Mouse (Mus musculus): Measurements from ENCODE around the gene Iqcn. TPM values are rescaled to one million over a fixed set of nuclear protein-coding genes. Genes with fewer than 3 reads are reported as not detected.

Gene Iqcn
- polyA plus RNA-seq, 1 experiment from 2014 or later = 0.04 TPM

DNA sequence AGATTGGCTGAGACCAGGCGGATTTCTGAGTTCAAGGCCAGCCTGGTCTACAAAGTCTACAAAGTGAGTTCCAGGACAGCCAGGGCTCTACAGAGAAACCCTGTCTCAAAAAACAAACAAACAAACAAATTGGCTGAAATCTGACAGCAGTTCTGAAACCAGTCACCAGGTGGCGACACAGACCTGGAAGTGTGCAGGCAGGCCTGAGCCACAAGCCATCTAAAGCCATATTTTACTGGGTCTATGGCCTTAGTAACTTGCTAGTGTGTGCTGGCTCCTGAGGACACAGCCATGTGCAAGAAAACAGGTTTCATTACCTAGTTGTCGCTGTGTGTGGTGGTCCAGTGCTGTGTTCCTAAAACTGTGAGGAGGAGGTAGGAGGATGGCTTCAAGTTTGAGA is 17.5 kb downstream of the Iqcn start:
- no peak overlapping the region for H3K9ac ChIP-seq (replicated peaks)
- no peak; the same call in 1 of the 2 replicates for ATAC-seq (ENCODE audit: low FRiP score, low read depth)
- H3K9me3 ChIP-seq = no peaks in the 10 kb centered on the region
- 0 out of 2 replicates have a peak, but pooled peaks cover 3% of the 10 kb centered on the region for H3K4me1 ChIP-seq
- H3K4me3 ChIP-seq = no peak overlapping the region
- no peak overlapping the region for H3K4me2 ChIP-seq (replicated peaks)
- 5% methylated on average over 3 of the region's 3 CpGs for WGBS
- H3K27me3 ChIP-seq = peaks cover 17% of the 10 kb centered on the region
- H3K27ac ChIP-seq (replicated peaks) = no peak overlapping the region
- no peaks in the 10 kb centered on the region for H3K36me3 ChIP-seq

DNA sequence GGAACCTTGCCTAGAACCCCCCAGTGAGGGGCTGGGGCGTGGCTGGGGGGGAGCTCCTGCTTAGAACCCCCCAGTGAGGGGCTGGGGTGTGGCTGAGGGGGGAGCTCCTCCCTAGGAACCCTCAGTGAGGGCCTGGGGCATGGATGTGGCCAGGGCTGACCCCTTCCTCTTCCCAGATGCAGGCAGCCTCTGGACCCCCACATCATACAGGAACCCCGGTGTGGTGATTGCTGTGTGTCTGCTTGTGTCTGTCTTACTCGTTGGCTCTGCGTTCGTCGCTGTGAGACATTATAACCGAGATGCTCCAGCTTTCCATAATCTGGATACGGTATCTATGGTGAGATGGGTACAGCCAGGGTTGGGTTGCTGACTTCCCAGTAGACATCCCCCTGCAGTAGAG is 18.3 kb downstream of the Iqcn start:
- Histone ChIP-seq H3K4me1 (0 out of 2 replicates have a peak, but pooled peaks cover 3% of the 10 kb centered on the region), H3K36me3 (no peaks in the 10 kb centered on the region), H3K9ac (replicated peaks) (0 out of 2 replicates have a peak overlapping the region, but pooled peaks have one; percentile 6), H3K27ac (replicated peaks) (no peak overlapping the region), H3K27me3 (peaks cover 24% of the 10 kb centered on the region), H3K4me3 (no peak overlapping the region), H3K9me3 (no peaks in the 10 kb centered on the region), H3K4me2 (replicated peaks) (no peak overlapping the region)
- 85% methylated on average over 8 of the region's 8 CpGs for WGBS
- no peak for ATAC-seq (ENCODE audit: low FRiP score, low read depth)

DNA sequence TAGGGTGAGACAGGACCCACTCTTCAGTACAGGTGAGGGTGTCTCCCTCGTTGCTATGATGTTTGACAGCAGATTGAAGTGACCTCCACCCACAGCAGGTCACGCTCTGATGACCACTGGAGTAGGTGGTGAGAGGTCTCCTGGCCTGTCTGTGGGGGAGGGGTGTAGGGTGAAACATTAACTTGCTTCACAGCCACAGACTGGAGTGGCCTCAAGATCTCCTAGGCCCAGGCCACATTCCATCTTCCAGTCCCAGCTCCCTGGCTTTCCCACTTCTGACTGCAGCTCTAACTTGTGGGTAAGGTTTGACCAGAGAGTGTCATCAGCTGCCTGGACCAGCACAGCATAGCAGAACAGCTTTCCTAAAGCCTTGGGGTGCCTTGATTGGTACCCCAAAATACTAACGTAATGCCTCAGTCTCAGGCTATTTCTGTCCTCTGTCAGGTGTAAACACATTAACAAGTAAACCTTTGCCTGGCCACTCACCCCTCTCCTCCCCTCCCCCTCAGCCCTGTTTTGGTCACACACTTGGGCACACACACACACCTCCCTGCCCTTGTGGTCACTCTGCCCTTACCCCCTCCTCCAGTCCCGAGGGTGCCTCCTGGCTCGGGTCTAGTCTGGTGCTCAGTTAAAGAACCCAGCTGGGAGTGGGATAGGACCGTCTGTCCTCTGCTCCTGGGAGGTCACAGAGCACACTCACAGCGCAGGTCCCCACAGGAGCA is 20.4 kb downstream of the Iqcn start, which contains the start of gene Pde4c:
Pde4c (plus strand) TSS at position 235 of the 725 bp plus-strand sequence.
- H3K36me3 ChIP-seq = no peaks in the 10 kb centered on the region
- H3K4me2 ChIP-seq (replicated peaks) = no peak within 1 kb of the TSS
- no peak for ATAC-seq (ENCODE audit: low FRiP score, low read depth)
- 70% methylated on average over 7 of the region's 7 CpGs for WGBS
- H3K4me1 ChIP-seq = no peaks in the 10 kb centered on the region
- H3K9ac ChIP-seq (replicated peaks) = no peak within 1 kb of the TSS
- no peak within 1 kb of the TSS for H3K27ac ChIP-seq (replicated peaks)
- H3K9me3 ChIP-seq = no peaks in the 10 kb centered on the region
- H3K27me3 ChIP-seq = peaks cover 28% of the 10 kb centered on the region
- no peak within 1 kb of the TSS for H3K4me3 ChIP-seq

DNA sequence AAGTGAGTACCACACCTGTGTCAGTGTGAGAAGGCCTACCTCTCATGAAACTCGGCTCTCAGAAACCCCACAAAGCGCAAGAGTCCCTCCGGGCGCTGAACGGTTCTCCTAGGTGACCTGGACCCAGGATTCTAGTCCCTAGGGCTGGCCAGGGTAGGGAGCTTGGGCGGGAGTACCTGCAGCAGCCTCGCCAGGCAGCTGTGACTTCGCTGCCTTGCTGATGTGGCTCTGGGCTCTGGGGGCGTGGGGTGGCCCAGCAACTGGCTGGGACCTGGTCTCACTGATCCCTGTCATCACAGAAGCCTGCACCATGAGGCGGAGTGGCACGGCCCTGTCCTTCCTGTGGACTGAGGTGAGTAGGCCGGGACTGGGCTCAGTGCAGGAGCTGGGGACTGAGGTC is 21.0 kb downstream of the Iqcn start:
- H3K36me3 ChIP-seq = no peaks in the 10 kb centered on the region
- H3K4me3 ChIP-seq = no peak overlapping the region
- 82% methylated on average over 12 of the region's 12 CpGs for WGBS
- no peaks in the 10 kb centered on the region for H3K9me3 ChIP-seq
- no peaks in the 10 kb centered on the region for H3K4me1 ChIP-seq
- no peak overlapping the region for H3K4me2 ChIP-seq (replicated peaks)
- no peak overlapping the region for H3K9ac ChIP-seq (replicated peaks)
- no peak overlapping the region for H3K27ac ChIP-seq (replicated peaks)
- H3K27me3 ChIP-seq = peaks cover 33% of the 10 kb centered on the region
- no peak for ATAC-seq (ENCODE audit: low FRiP score, low read depth)

DNA sequence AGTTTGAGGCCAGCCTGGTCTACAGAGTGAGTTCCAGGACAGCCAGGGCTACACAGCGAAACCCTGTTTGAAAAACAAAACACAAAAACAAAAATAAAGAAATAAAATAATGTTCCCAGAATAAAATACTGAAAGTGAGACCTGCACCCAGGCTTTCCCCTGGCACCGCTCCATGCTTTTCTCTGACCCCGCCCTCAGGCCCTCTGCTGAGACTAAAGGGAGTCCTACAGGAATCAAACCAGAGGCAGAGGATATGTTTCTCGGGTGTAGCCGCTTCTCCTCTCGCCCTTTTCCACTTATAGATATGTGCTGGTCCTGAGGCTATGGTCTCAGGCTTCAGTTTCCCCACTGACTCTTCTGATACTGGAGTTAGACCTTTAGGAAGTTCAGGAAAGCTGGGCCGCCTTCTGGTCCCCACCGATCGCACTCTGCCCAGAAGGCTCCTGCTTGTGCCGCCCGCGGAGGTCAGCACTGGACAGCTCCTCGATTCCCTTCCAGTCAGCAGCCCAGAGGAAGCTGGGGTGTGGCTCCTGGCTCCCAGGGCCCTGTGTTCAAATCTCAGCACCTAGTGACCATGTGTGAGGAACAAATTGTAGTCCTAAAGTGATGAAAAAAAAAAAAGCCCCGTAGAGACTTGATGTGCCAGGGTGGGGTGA is 22.7 kb downstream of the Iqcn start:
- Histone ChIP-seq H3K9me3 (no peaks in the 10 kb centered on the region), H3K9ac (replicated peaks) (no peak overlapping the region), H3K27me3 (peaks cover 45% of the 10 kb centered on the region), H3K27ac (replicated peaks) (no peak overlapping the region), H3K4me2 (replicated peaks) (no peak overlapping the region), H3K4me1 (peaks cover 5% of the 10 kb centered on the region; the same call in 1 of the 2 replicates), H3K36me3 (no peaks in the 10 kb centered on the region), H3K4me3 (no peak overlapping the region)
- no peak for ATAC-seq (ENCODE audit: low FRiP score, low read depth)
- 30% methylated on average over 14 of the region's 14 CpGs for WGBS

DNA sequence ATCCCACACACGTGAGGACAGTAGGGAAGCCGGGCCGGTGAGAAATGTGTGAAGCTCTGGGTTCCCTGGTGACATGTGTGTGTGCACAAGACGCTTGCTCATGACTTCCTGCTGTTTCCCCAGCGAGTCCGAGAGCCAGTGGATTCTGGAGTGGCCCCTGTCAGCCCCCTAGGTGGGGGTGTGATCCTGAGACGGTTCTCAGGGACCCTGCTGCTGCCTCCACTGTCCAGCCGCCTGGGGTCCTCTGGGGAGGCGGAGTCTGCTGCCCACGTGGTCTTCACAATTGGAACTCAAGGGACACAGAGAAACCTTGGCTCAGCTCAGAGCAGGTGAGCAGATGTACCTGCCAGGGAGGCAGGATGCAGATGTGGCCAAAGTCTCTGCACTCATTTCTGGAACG is 23.5 kb downstream of the Iqcn start:
- Histone ChIP-seq H3K27me3 (peaks cover 53% of the 10 kb centered on the region), H3K4me3 (no peak overlapping the region), H3K27ac (replicated peaks) (no peak overlapping the region), H3K36me3 (no peaks in the 10 kb centered on the region), H3K4me2 (replicated peaks) (no peak overlapping the region), H3K4me1 (peaks cover 5% of the 10 kb centered on the region; the same call in 1 of the 2 replicates), H3K9me3 (no peaks in the 10 kb centered on the region), H3K9ac (replicated peaks) (no peak overlapping the region)
- no peak for ATAC-seq (ENCODE audit: low FRiP score, low read depth)
- WGBS = 42% methylated on average over 11 of the region's 11 CpGs

DNA sequence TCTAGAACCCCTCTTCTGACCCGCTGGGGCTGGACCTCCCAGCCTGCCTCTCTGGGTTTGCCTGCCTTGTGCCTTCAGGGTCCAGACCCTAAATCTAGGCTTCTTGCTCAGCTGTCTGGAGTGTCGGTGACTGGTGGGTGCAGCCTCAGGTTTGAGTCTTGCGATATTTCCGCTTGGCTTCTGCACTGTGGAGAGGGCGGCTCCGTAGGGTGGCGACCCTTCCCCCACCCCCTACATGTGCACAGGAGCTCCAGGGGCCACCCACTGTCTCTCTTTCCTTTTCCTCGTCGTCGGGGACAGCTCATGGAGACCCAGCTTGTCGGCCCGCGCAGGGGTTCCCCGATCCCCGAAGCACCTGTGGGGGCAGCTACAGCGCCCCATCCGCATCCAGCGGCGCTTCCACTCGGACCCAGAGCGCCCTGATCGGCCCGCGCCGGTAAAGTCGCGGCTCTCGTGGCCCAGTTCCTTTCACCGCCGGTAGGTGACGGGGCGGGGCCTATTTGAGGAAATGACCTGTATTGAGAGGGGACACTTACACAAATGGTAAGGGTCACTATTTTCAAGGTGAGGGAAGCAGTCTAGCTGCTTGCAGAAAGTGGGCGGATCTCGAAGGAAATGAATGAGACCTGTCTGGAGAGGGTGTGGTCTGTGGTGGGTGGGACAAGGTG is 26.7 kb downstream of the Iqcn start:
- no peak for ATAC-seq (ENCODE audit: low FRiP score, low read depth)
- WGBS = 4% methylated on average over 34 of the region's 34 CpGs
- Histone ChIP-seq H3K4me3 (peak overlapping the region; percentile 23), H3K4me1 (peaks cover 5% of the 10 kb centered on the region; the same call in 1 of the 2 replicates), H3K27me3 (peaks cover 67% of the 10 kb centered on the region), H3K36me3 (no peaks in the 10 kb centered on the region), H3K9ac (replicated peaks) (no peak overlapping the region), H3K9me3 (no peaks in the 10 kb centered on the region), H3K27ac (replicated peaks) (no peak overlapping the region), H3K4me2 (replicated peaks) (peak overlapping the region; percentile 42)

DNA sequence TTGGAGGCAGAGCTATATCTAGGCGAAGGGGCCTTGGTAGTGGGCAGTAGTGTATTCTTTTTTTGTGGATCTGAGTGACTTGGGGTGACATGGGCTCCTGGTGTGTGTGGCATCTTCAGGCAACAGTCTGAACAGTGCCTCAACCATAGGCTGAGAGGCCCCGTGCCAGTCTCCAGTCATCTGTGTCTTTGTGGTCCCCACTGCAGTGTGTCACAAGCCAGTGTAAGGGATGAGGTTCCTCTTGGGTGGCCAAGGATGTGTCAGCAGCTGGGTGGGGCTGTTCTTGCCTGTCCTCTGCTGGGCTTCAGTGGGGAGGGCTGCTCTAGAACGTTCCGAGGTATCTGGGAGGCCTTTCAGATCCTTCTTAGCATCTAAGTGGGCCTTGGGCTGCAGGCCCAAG is 27.7 kb downstream of the Iqcn start:
- 79% methylated on average over 4 of the region's 4 CpGs for WGBS
- H3K27me3 ChIP-seq = peaks cover 65% of the 10 kb centered on the region
- H3K4me1 ChIP-seq = peaks cover 5% of the 10 kb centered on the region; the same call in 1 of the 2 replicates
- H3K27ac ChIP-seq (replicated peaks) = no peak overlapping the region
- no peak overlapping the region for H3K4me3 ChIP-seq
- ATAC-seq (ENCODE audit: low FRiP score, low read depth) = no peak
- H3K4me2 ChIP-seq (replicated peaks) = no peak overlapping the region
- H3K9me3 ChIP-seq = no peaks in the 10 kb centered on the region
- H3K9ac ChIP-seq (replicated peaks) = no peak overlapping the region
- no peaks in the 10 kb centered on the region for H3K36me3 ChIP-seq

DNA sequence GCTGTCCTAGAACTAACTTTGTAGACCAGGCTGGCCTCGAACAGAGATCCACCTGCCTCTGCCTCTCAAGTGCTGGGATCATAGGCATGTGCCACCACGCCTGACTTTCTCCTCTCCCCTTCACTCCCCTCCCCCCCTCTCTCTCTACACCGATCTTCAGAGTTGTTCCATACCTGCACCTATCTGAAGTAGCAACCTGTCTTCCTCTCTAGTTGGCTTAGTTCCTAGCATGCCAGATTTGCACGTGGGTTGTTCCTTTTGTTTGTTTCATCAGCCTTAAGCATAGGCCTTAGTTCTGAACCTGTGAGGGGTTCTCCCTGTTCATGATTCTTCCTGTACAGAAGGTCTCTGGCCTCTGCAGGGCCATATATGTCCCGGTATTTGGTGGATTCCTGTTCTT is 34.4 kb downstream of the Iqcn start:
- Histone ChIP-seq H3K27me3 (peaks cover 37% of the 10 kb centered on the region), H3K4me2 (replicated peaks) (no peak overlapping the region), H3K36me3 (no peaks in the 10 kb centered on the region), H3K4me1 (0 out of 2 replicates have a peak, but pooled peaks cover 5% of the 10 kb centered on the region), H3K9ac (replicated peaks) (no peak overlapping the region), H3K9me3 (no peaks in the 10 kb centered on the region), H3K4me3 (no peak overlapping the region), H3K27ac (replicated peaks) (no peak overlapping the region)
- no peak for ATAC-seq (ENCODE audit: low FRiP score, low read depth)
- WGBS = 70% methylated on average over 5 of the region's 5 CpGs

DNA sequence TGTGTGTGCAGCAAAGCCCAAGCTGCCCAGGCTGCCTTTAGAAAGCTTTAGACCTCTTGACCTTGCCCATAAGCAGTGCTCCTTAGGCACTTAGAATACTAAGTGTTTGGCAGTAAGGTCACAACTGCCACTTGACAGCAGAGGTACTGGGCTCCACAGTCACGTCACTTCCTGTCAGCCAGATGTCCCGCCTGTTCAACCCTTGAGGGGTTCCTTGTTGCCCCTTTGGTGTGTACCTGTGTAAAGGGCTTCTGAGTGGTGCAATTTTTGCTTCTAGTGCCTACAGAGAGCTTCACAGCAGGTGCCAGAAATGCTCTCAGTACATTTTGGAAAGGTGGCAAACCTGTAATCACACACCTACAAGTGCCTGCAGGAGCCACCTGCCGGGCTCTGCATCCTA is 35.0 kb downstream of the Iqcn start:
- peaks cover 37% of the 10 kb centered on the region for H3K27me3 ChIP-seq
- no peak for ATAC-seq (ENCODE audit: low FRiP score, low read depth)
- no peaks in the 10 kb centered on the region for H3K36me3 ChIP-seq
- H3K27ac ChIP-seq (replicated peaks) = no peak overlapping the region
- WGBS = 70% methylated on average over 3 of the region's 3 CpGs
- no peak overlapping the region for H3K4me3 ChIP-seq
- no peak overlapping the region for H3K9ac ChIP-seq (replicated peaks)
- H3K9me3 ChIP-seq = no peaks in the 10 kb centered on the region
- peaks cover 9% of the 10 kb centered on the region; the same call in 1 of the 2 replicates for H3K4me1 ChIP-seq
- H3K4me2 ChIP-seq (replicated peaks) = no peak overlapping the region

DNA sequence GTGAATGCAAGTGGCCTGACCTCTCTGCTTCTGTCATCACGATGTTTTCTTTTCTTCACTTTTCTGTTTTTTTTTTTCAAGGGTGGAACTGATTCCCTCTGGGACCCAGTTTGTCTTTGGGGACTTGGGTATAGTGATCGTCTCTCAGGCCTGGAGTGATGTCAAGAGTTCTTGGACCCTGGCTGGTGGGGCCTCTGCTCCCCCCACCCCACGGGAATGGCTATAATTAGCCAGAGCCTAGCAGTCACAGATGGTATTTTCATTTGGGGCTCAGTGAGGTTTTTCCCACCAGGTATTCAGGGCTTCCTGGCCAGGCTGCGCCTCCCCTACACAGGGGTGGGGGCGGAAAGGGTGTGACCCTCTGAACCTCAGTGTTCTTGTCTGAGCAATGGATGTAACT is 38.4 kb downstream of the Iqcn start:
- no peaks in the 10 kb centered on the region for H3K9me3 ChIP-seq
- H3K36me3 ChIP-seq = no peaks in the 10 kb centered on the region
- WGBS = 69% methylated on average over 5 of the region's 5 CpGs
- H3K4me3 ChIP-seq = no peak overlapping the region
- H3K27me3 ChIP-seq = peaks cover 71% of the 10 kb centered on the region
- H3K4me1 ChIP-seq = peaks cover 21% of the 10 kb centered on the region
- H3K4me2 ChIP-seq (replicated peaks) = no peak overlapping the region
- no peak overlapping the region for H3K9ac ChIP-seq (replicated peaks)
- no peak overlapping the region for H3K27ac ChIP-seq (replicated peaks)
- ATAC-seq (ENCODE audit: low FRiP score, low read depth) = no peak

DNA sequence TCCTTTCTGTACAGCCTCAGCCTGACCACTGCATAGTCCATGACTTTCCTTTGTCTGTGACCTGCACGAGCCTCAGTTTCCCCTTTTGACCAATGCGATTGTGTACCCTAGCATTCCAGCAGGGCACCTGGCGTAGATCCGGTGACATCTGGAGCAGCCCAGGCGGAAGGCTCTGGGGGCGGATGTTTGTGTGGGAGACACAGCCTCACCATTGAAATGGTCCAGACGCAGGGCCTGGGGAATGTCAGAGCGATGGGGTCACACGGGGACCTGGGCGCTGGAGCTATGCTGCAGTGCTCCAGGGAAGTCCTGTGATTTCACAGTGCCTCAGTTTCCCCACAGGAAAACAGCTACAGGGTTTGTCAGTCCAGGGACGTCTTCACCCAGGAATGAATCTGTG is 38.9 kb downstream of the Iqcn start:
- no peak overlapping the region for H3K4me3 ChIP-seq
- no peaks in the 10 kb centered on the region for H3K9me3 ChIP-seq
- no peak overlapping the region for H3K27ac ChIP-seq (replicated peaks)
- no peak for ATAC-seq (ENCODE audit: low FRiP score, low read depth)
- peaks cover 21% of the 10 kb centered on the region for H3K4me1 ChIP-seq
- no peak overlapping the region for H3K9ac ChIP-seq (replicated peaks)
- WGBS = 78% methylated on average over 11 of the region's 11 CpGs
- peaks cover 76% of the 10 kb centered on the region for H3K27me3 ChIP-seq
- H3K36me3 ChIP-seq = no peaks in the 10 kb centered on the region
- no peak overlapping the region for H3K4me2 ChIP-seq (replicated peaks)
